Mouse (Mus musculus) lung, embryonic 14.5 days (tissue): ENCODE measurements around the gene Bri3bp. TPM values are rescaled to one million over a fixed set of nuclear protein-coding genes. Genes with fewer than 3 reads are reported as not detected.
"Not testable (repeated sequence)": the region's sequence is repeated elsewhere in the genome, so short reads cannot be mapped to it uniquely, and the experiment has no call there.

Experiments used
- ATAC-seq: fragments of 200-750 bp; cut with Nextera tagmentation; 2 replicates; pipeline ENCODE4 v1.8.0; 2017; ENCODE audit warnings: mild to moderate bottlenecking, moderate TSS enrichment, moderate library complexity; ENCODE audit not compliant: insufficient read depth
- DNase-seq: peaks from one replicate; pipeline ENCODE4 v3.0.0-alpha.2; 2015
- H3K27ac ChIP-seq: fragments of 300-500 bp; sonication (generic); 2 replicates; pipeline ENCODE4 v1.5.1; 2014; ENCODE audit warnings: low read depth, mild to moderate bottlenecking, moderate library complexity
- H3K27me3 ChIP-seq: fragments of 300-500 bp; sonication (generic); 2 replicates; pipeline ENCODE4 v1.6.1; 2014; ENCODE audit warnings: low read length, control low read depth; ENCODE audit not compliant: insufficient read depth
- H3K36me3 ChIP-seq: fragments of 300-500 bp; sonication (generic); 2 replicates; pipeline ENCODE4 v1.6.1; 2014; ENCODE audit warnings: control low read depth; ENCODE audit not compliant: insufficient read depth
- H3K4me1 ChIP-seq: fragments of 300-500 bp; sonication (generic); 2 replicates; pipeline ENCODE4 v1.6.1; 2014; ENCODE audit warnings: antibody characterized with exemption, control low read depth; ENCODE audit not compliant: insufficient read depth
- H3K4me2 ChIP-seq: fragments of 300-500 bp; sonication (generic); 2 replicates; pipeline ENCODE4 v1.6.1; 2014; ENCODE audit warnings: mild to moderate bottlenecking
- H3K4me3 ChIP-seq: fragments of 300-500 bp; sonication (generic); 2 replicates; pipeline ENCODE4 v1.5.1; 2014; ENCODE audit warnings: low read depth, low read length
- H3K9ac ChIP-seq: fragments of 300-500 bp; sonication (generic); 2 replicates; pipeline ENCODE4 v1.6.1; 2014
- H3K9me3 ChIP-seq: fragments of 300-500 bp; sonication (generic); 2 replicates; pipeline ENCODE4 v1.6.1; 2016; ENCODE audit warnings: low read depth, low read length, control low read depth
- CTCF ChIP-seq: IDR thresholded peaks from 2 replicates; pipeline ENCODE4 v1.5.1; 2016; ENCODE audit warnings: antibody characterized with exemption, low read depth
- WGBS: fragments of 180-500 bp; shearing (Covaris S2); extraction: QIAGEN DNeasy Blood & Tissue Kit; methylation state at CpG from one replicate; pipeline ENCODE4 v1.1.7; 2014; 5-methylcytosine and 5-hydroxymethylcytosine counted together
- polyA plus RNA-seq: library from polyadenylated mRNA; unstranded; fragments of >200 nt; fragmentation: Nextera tagmentation; extraction: Ambion mirVana; gene quantifications from 2 replicates; pipeline ENCODE4 v1.2.1, GENCODE M21; 2014

Gene Bri3bp
- 37.6 and 37.9 TPM in 2 replicates for polyA plus RNA-seq

DNA sequence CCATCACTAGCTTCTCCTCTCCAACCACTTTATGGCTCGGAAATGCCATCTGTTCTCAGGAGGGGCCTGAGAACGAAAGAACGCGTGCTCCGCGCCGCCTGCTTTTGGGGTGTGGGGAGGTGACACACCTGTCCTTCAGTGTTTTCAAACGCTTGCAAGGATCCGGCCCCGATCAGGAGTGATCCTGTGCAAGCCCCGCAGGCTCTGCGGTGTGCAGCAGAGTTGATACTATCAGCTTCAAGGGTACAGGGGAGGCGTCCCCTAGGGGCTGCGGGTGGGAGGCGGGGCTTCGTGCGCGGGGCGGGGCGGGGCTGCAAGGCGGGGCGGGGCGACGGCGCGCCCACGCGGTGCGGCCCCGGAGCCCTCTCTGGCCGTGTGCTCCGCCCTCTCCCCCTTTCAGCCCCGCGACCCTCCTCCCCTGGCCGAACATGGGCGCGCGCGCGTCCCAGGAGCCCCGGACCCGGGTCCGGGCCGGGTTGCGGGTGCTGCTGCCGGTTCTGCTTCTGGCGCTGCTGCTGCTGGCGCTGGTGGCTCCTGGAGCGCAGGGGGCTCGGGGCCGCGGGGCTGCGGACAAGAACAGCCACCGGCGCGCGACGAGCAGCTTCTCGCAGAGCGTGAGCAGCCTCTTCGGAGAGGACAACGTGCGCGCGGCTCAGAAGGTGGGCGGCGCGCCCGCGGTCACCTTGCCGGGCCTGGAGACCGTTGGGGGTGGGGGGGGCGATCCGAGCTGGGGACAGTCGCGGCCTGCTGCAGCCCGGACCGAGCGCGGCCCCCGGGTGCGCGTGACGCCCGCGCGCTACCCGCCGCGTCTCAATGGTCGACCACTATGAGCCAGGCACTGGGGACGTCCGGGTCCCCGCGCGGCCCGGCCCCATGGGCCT is at the start of gene Bri3bp:
Gene Bri3bp, plus strand, starts transcription at position 335 of the 881 bp plus-strand sequence.
- peaks cover 10% of the 10 kb centered on the region for H3K4me1 ChIP-seq
- no peaks in the 10 kb centered on the region for H3K9me3 ChIP-seq
- H3K9ac ChIP-seq, result peak within 1 kb of the TSS; percentile 83
- H3K4me2 ChIP-seq, result peak within 1 kb of the TSS; percentile 83
- peak within 1 kb of the TSS; percentile 79 for H3K27ac ChIP-seq
- no peaks in the 10 kb centered on the region for H3K27me3 ChIP-seq
- no peaks in the 10 kb centered on the region; the same call in 1 of the 2 replicates for H3K36me3 ChIP-seq
- H3K4me3 ChIP-seq, result peak within 1 kb of the TSS; percentile 87
- DNase-seq (peak; percentile 84), ATAC-seq (peak; percentile 96)
- TF ChIP-seq CTCF, result no peak
- WGBS, result under 1% methylated on average over 91 of the region's 97 CpGs

DNA sequence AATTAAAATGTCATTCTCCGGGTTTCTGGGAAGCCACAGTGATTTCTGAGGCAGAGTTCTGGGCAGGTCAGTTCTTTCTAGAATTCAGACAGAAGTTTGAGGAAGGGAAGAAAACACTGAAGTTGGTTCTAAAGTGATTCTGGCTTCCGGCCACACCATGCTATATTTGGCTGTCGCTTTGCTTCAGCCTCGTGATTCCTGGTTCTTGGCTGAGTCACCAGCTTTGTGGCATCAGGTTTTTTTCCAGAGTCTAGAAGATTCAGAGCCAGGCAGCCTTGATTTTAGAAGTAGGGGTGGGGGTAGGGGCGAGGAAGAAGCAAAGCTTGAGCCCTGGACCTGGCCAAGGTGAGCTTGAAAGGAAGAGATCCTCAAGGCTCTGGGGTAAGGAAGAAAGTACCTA is 49.8 kb upstream of the Bri3bp start:
- WGBS, result 54% methylated on average over 5 of the region's 5 CpGs
- Histone ChIP-seq H3K4me1 (peaks cover 16% of the 10 kb centered on the region), H3K9me3 (no peaks in the 10 kb centered on the region), H3K36me3 (peaks cover 8% of the 10 kb centered on the region; the same call in 1 of the 2 replicates), H3K4me3 (no peak overlapping the region), H3K4me2 (no peak overlapping the region), H3K27me3 (no peaks in the 10 kb centered on the region), H3K27ac (peak overlapping the region; percentile 100), H3K9ac (no peak overlapping the region)
- ATAC-seq (no peak), DNase-seq (peak; percentile 79)
- no peak for TF ChIP-seq CTCF

DNA sequence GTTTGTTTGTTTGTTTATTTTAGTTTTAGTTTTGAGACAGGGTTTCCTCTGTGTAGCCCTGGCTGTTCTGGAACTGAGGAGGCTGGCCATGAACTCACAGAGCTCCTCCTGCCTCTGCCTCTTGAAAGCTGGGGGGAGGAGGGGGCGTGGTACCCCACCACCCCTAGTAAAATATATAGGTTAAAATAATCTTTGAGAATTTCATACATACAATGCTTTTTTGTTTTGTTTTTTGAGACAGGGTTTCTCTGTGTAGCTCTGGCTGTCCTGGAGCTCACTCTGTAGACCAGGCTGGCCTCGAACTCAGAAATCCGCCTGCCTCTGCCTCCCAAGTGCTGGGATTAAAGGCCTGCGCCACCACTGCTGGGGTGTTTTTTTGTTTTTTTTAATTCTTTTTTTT is 49.2 kb upstream of the Bri3bp start:
- peak overlapping the region; percentile 78 for H3K4me2 ChIP-seq
- not testable (repeated sequence) for ATAC-seq, H3K9ac ChIP-seq

DNA sequence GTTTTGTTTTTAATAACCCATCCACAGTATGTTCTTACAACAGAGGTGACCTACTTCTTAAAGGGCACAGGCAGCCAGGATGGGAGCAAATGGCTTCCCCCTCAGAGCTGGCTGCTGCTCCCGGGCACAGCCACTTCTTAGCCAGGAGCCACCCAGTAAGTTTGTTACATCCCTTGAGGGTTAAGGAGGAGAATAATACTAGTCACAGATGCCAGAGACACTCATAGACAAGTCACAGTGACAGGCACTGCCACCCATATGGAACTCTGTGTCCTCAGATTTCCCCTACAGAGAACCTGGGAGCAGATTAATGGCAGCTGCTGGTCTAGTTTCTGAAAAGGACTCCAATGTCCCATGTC is 48.8 kb upstream of the Bri3bp start:
- WGBS, result 19% methylated on average over 1 of the region's 1 CpGs
- Histone ChIP-seq H3K27me3 (no peaks in the 10 kb centered on the region), H3K36me3 (peaks cover 8% of the 10 kb centered on the region; the same call in 1 of the 2 replicates), H3K4me3 (peak overlapping the region; percentile 38), H3K9me3 (no peaks in the 10 kb centered on the region), H3K27ac (peak overlapping the region; percentile 100), H3K4me2 (peak overlapping the region; percentile 78), H3K9ac (peak overlapping the region; percentile 46), H3K4me1 (peaks cover 16% of the 10 kb centered on the region)
- DNase-seq (no peak), ATAC-seq (peak; percentile 15)
- no peak for TF ChIP-seq CTCF

More for the DNA sequence above, 49.2 kb upstream of the Bri3bp start:
- H3K27me3 ChIP-seq, H3K4me3 ChIP-seq, H3K9me3 ChIP-seq, H3K36me3 ChIP-seq: not testable (repeated sequence)
- peaks cover 16% of the 10 kb centered on the region for H3K4me1 ChIP-seq
- peak overlapping the region; percentile 100 for H3K27ac ChIP-seq
- WGBS, result 92% methylated on average over 4 of the region's 4 CpGs
- DNase-seq, result peak; percentile 0

DNA sequence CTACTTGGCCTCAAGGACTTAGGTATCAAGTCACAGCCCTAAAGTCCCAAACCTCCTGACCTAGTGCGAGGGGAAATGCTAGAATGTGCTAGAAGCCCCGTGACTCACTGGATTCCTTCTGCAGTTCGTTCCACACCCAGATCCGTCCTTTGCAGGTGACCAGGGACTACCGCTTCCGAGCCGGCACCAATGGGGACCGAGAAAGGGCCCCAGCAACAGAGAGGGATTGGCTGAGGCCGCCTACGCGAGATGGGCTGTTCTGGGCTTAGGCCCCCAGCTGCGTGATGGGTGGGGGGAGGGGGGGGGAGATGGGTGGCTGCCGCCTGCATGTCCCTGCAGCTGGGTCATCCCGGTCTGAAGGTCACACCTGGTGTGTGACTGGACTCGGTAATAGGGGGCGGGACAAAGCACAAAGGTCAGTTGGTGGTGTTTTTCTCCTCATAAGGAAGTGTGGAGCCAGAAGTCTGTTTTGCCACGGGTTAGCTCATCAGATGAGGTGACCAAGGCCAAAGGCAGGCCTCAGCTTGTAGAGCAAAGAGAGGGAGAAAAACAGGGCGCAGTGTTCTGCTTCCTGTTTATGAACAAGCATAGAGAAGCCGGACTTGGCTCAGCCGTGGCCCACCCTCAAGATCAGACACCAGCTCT is 48.3 kb upstream of the Bri3bp start:
- peak; percentile 97 for DNase-seq
- WGBS, result under 1% methylated on average over 20 of the region's 20 CpGs
- Histone ChIP-seq H3K9ac (peak overlapping the region; percentile 60), H3K27me3 (no peaks in the 10 kb centered on the region), H3K27ac (peak overlapping the region; percentile 100), H3K9me3 (no peaks in the 10 kb centered on the region), H3K4me3 (peak overlapping the region; percentile 38), H3K36me3 (peaks cover 6% of the 10 kb centered on the region; the same call in 1 of the 2 replicates), H3K4me1 (peaks cover 16% of the 10 kb centered on the region), H3K4me2 (peak overlapping the region; percentile 78)
- peak; percentile 93 for ATAC-seq
- TF ChIP-seq CTCF, result no peak

DNA sequence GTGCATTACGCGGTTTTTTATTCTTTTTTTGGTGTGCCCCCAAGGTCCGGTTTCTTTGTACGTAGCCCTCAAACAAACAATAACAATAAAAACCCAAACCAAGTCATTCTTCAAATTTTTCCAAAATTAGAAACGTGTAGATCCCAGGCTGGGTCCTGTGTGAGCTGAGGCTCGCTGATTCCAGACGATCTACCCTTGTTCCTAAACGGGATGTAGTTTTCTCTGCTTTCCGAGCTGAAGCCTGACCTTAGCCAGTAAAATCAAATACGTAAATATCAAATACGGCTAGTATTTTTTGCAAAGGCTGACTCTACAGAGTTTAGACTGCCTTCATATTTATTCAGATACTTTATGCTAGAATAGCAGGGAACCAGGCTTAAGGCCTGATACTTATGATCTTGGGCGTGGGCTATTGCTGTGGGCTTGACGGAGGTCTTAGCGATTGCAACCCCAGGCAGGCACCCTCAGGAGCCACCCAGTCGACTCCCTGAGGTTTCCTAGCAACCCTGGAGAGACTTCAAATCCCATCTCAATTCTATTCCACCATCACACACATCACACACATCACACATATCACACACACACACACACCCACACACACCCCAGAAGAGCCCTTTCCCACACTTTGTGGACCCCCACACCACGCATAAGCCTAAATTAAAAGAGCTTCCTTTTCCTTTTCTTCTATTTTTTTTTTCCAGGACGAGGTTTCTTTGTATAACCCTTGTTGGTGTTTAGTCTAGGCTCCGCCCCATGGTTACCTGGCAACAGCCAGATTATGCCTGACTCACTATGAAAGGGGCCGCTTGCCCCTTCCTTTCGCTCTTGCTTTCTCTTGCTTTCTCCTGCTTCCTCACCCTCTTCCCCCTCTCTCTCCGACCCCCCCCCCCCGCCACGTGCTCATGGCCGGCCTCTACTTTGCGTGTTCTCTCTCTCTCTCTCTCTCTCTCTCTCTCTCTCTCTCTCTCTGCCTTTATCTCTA is 47.5 kb upstream of the Bri3bp start:
- no peaks in the 10 kb centered on the region for H3K36me3 ChIP-seq

More for the DNA sequence above, 47.5 kb upstream of the Bri3bp start:
- DNase-seq (peak; percentile 92), ATAC-seq (peak; percentile 55)
- H3K27ac ChIP-seq, result peak overlapping the region; percentile 100
- H3K27me3 ChIP-seq, result no peaks in the 10 kb centered on the region
- WGBS, result 7% methylated on average over 25 of the region's 25 CpGs
- H3K4me3 ChIP-seq, result peak overlapping the region; percentile 38
- peak overlapping the region; percentile 60 for H3K9ac ChIP-seq
- no peaks in the 10 kb centered on the region for H3K9me3 ChIP-seq
- TF ChIP-seq CTCF, result no peak
- H3K4me2 ChIP-seq, result peak overlapping the region; percentile 78
- peaks cover 12% of the 10 kb centered on the region for H3K4me1 ChIP-seq
